Mouse (Mus musculus) MEL (cell line): ENCODE results near the gene Prr22. TPM values are rescaled to one million over a fixed set of nuclear protein-coding genes. Genes with fewer than 3 reads are reported as not detected.

ENCODE experiments used
- DNase-seq: peaks from one replicate; pipeline ENCODE4 v3.0.0; 2011; ENCODE audit warnings: low read depth, low spot score
- H3K27ac ChIP-seq: 2 replicates; pipeline ENCODE4 v1.5.1; 2012; ENCODE audit warnings: low read depth, mild to moderate bottlenecking, control low read depth, low read length, moderate library complexity; ENCODE audit not compliant: control insufficient read depth
- H3K27me3 ChIP-seq, 2 experiments: fragments of 150-350 bp in 1 of 2; sonication (generic) in 1 of 2; 2 replicates each; pipeline ENCODE4 v1.6.1; 2012; ENCODE audit warnings: low read length in 2 of 2, mild to moderate bottlenecking in 2 of 2, improper control_type of control experiment in 1 of 2, moderate library complexity in 1 of 2; ENCODE audit not compliant: insufficient read depth in 2 of 2, control insufficient read depth in 1 of 2
- H3K36me3 ChIP-seq, 2 experiments: 2 replicates each; pipeline ENCODE4 v1.6.1; 2012 to 2014; ENCODE audit warnings: low read length in 2 of 2, improper control_type of control experiment in 1 of 2, inconsistent platforms in 1 of 2, mild to moderate bottlenecking in 1 of 2; ENCODE audit not compliant: insufficient read depth in 2 of 2, control insufficient read depth in 1 of 2
- H3K4me1 ChIP-seq, 2 experiments: fragments of 150-350 bp in 1 of 2; sonication (generic) in 1 of 2; 2 replicates each; pipeline ENCODE4 v1.6.1; 2012; ENCODE audit warnings: low read length in 2 of 2, improper control_type of control experiment in 1 of 2, mild to moderate bottlenecking in 1 of 2; ENCODE audit not compliant: insufficient read depth in 2 of 2, control insufficient read depth in 1 of 2
- H3K4me3 ChIP-seq, 2 experiments: fragments of 150-350 bp in 1 of 2; sonication (generic) in 1 of 2; 2 replicates each; pipeline ENCODE4 v1.5.1; 2012; ENCODE audit warnings: low read depth in 2 of 2, low read length in 2 of 2, mild to moderate bottlenecking in 2 of 2, moderate library complexity in 2 of 2, control low read depth in 1 of 2, improper control_type of control experiment in 1 of 2; ENCODE audit not compliant: control insufficient read depth in 1 of 2, insufficient read depth in 1 of 2
- H3K79me2 ChIP-seq: 2 replicates; pipeline ENCODE4 v1.6.1; 2012; ENCODE audit warnings: mild to moderate bottlenecking, low read length, moderate library complexity; ENCODE audit not compliant: control insufficient read depth, poor library complexity, insufficient read depth
- H3K9ac ChIP-seq: 2 replicates; pipeline ENCODE4 v1.6.1; 2012; ENCODE audit warnings: low read depth, mild to moderate bottlenecking, control low read depth, low read length, moderate library complexity; ENCODE audit not compliant: control insufficient read depth, poor library complexity, severe bottlenecking
- H3K9me3 ChIP-seq: fragments of 150-350 bp; sonication (generic); replicated peaks from 2 replicates; pipeline ENCODE4 v1.6.1; 2012; ENCODE audit warnings: mild to moderate bottlenecking, low read length, improper control_type of control experiment, moderate library complexity; ENCODE audit not compliant: insufficient read depth
- CTCF ChIP-seq, 3 experiments: IDR thresholded peaks in 2 of 3; conservative IDR thresholded peaks in 1 of 3; 2 replicates each; pipeline ENCODE4 v1.5.1; 2011 to 2012; ENCODE audit warnings: low read length in 3 of 3, low read depth in 2 of 3, mild to moderate bottlenecking in 2 of 3, improper control_type of control experiment in 1 of 3, inconsistent platforms in 1 of 3, mixed read lengths in 1 of 3, moderate library complexity in 1 of 3; ENCODE audit not compliant: control insufficient read depth in 1 of 3, insufficient read depth in 1 of 3, poor library complexity in 1 of 3, severe bottlenecking in 1 of 3
- MAZ ChIP-seq: IDR thresholded peaks from 2 replicates; pipeline ENCODE4 v1.6.1; 2012; ENCODE audit warnings: low read depth, mild to moderate bottlenecking, inconsistent platforms, low read length, improper control_type of control experiment
- MEF2A ChIP-seq: IDR thresholded peaks from 2 replicates; pipeline ENCODE4 v1.6.1; 2014; ENCODE audit warnings: low read depth, mild to moderate bottlenecking, inconsistent platforms, low read length, improper control_type of control experiment; ENCODE audit not compliant: poor library complexity, insufficient replicate concordance, severe bottlenecking; ENCODE audit errors: extremely low read depth
- MYB ChIP-seq: IDR thresholded peaks from 2 replicates; pipeline ENCODE4 v1.6.1; 2011; ENCODE audit warnings: mild to moderate bottlenecking, low read depth, low read length, improper control_type of control experiment
- POLR2A ChIP-seq, 2 experiments: IDR thresholded peaks; 2 replicates each; pipeline ENCODE4 v1.6.1; 2011 to 2012; ENCODE audit warnings: low read length in 2 of 2, mild to moderate bottlenecking in 2 of 2, control low read depth in 1 of 2, improper control_type of control experiment in 1 of 2, low read depth in 1 of 2, moderate library complexity in 1 of 2; ENCODE audit not compliant: control insufficient read depth in 1 of 2, insufficient read depth in 1 of 2, poor library complexity in 1 of 2
- POLR2AphosphoS5 ChIP-seq: IDR thresholded peaks from 2 replicates; pipeline ENCODE4 v1.6.1; 2012; ENCODE audit warnings: low read depth, borderline replicate concordance, mild to moderate bottlenecking, inconsistent platforms, low read length, moderate library complexity, mixed read lengths
- RAD21 ChIP-seq: IDR thresholded peaks from 2 replicates; pipeline ENCODE4 v1.6.1; 2011; ENCODE audit warnings: mild to moderate bottlenecking, low read depth, low read length, improper control_type of control experiment
- RCOR1 ChIP-seq: IDR thresholded peaks from 2 replicates; pipeline ENCODE4 v1.6.1; 2012; ENCODE audit warnings: low read depth, mild to moderate bottlenecking, inconsistent platforms, low read length, improper control_type of control experiment
- SIN3A ChIP-seq: IDR thresholded peaks from 2 replicates; pipeline ENCODE4 v1.6.1; 2012; ENCODE audit warnings: low read length, improper control_type of control experiment, inconsistent platforms
- SMC3 ChIP-seq: IDR thresholded peaks from 2 replicates; pipeline ENCODE4 v1.6.1; 2011; ENCODE audit warnings: low read depth, low read length, improper control_type of control experiment
- TAL1 ChIP-seq: IDR thresholded peaks from 2 replicates; pipeline ENCODE4 v1.6.1; 2012; ENCODE audit warnings: mild to moderate bottlenecking, inconsistent platforms, low read length, moderate library complexity, mixed read lengths
- TBP ChIP-seq: IDR thresholded peaks from 2 replicates; pipeline ENCODE4 v1.8.0; 2011; ENCODE audit warnings: low read depth, low read length, improper control_type of control experiment
- ZC3H11A ChIP-seq: IDR thresholded peaks from 2 replicates; pipeline ENCODE4 v1.6.1; 2012; ENCODE audit warnings: low read depth, mild to moderate bottlenecking, inconsistent platforms, low read length, improper control_type of control experiment
- ZMIZ1 ChIP-seq: IDR thresholded peaks from 2 replicates; pipeline ENCODE4 v1.6.1; 2012; ENCODE audit warnings: low read depth, mild to moderate bottlenecking, inconsistent platforms, low read length, improper control_type of control experiment, moderate library complexity
- ZNF384 ChIP-seq: IDR thresholded peaks from 2 replicates; pipeline ENCODE4 v1.6.1; 2012; ENCODE audit warnings: low read depth, mild to moderate bottlenecking, inconsistent platforms, low read length, improper control_type of control experiment
- polyA plus RNA-seq, 2 experiments: library from polyadenylated mRNA; stranded (reverse) in 1 of 2; unstranded in 1 of 2; fragments of >175 nt in 1 of 2; fragments of >200 nt in 1 of 2; gene quantifications; 2 replicates each; pipeline versions ENCODE4 v1.2.1 to v1.2.4; 2012; ENCODE audit warnings: low replicate concordance in 2 of 2, low read depth in 1 of 2; ENCODE audit not compliant: insufficient read length in 2 of 2, insufficient read depth in 1 of 2, missing spikeins in 1 of 2
- total RNA-seq: library from RNA; depleted of rRNA; stranded (reverse); fragments of 300-350 nt; gene quantifications from 2 replicates; pipeline ENCODE4 v1.2.3, GENCODE M21; 2012

The Prr22 gene
- total and polyA plus RNA-seq, 3 experiments = 1.3 to 5.5 TPM; not detected in 1

DNA sequence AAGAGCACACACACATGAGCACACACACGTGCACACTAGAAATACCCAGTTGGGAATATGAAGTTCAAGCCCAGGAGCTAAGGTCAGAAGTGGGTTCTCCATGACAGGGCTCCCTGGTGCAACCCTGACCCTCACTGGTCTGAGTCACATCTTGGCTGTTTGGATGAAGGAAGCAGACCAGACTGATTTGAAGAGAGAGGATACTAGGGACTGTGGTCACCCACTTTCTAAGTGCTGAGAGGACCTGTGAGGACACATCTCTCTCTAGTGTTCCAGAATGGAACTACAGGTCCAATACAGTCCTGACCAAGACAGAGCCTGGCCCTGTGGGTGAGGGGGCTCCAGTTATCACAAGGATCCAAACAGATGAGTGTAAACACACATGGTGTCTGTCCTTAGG is 35.7 kb downstream of the Prr22 start:
- H3K4me1 ChIP-seq = peaks cover 0 to 5% of the 10 kb centered on the region in 2 experiments; a peak in 1 of 4 replicates
- H3K9ac ChIP-seq = no peak overlapping the region
- H3K9me3 ChIP-seq = no peaks in the 10 kb centered on the region
- no peak overlapping the region for H3K27ac ChIP-seq
- H3K4me3 ChIP-seq = no peak overlapping the region
- peaks cover 0 to 3% of the 10 kb centered on the region in 2 experiments; a peak in 2 of 4 replicates for H3K36me3 ChIP-seq
- TF ChIP-seq RCOR1 = no peak
- peak in 2 of 3 experiments; percentile 17 to 31; a peak in 3 of 6 replicates for TF ChIP-seq CTCF (IDR thresholded peaks at IDR 0.05 in 2 of 3, conservative IDR thresholded peaks at IDR 0.05 in 1 of 3; ENCODE audit: control insufficient read depth in 1 of 3, insufficient read depth in 1 of 3, low read depth in 2 of 3, low read length in 3 of 3, poor library complexity in 1 of 3, severe bottlenecking in 1 of 3)
- peak; percentile 33 for TF ChIP-seq RAD21
- no peaks in the 10 kb centered on the region for H3K79me2 ChIP-seq
- no peaks in the 10 kb centered on the region for H3K27me3 ChIP-seq
- no peak for DNase-seq

DNA sequence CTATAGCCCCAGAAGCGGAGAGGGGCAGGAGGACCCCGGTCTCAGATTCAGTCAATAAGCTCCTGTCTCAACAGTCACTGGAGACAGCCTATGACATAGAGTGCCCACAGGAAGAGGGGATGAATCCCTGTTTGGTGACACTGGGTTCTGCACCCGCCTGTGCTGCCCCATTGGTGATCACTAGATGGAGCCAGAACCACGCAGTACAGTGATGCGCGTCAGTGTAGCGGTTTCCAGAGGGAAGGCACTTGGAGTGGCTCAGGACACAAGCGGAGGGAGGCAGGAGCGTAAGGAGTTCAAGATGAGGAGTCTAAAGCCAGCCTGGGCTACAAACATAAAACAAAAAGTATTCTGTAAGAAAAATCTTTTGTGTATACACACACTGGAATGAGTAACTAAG is 38.5 kb downstream of the Prr22 start:
- peaks cover 0 to 6% of the 10 kb centered on the region in 2 experiments; a peak in 1 of 4 replicates for H3K4me1 ChIP-seq
- H3K27me3 ChIP-seq = no peaks in the 10 kb centered on the region
- peak; percentile 38 for DNase-seq
- H3K79me2 ChIP-seq = no peaks in the 10 kb centered on the region
- TF ChIP-seq RAD21 (peak; percentile 74), ZC3H11A (peak; percentile 25; the same call in 1 of the 2 replicates), CTCF (IDR thresholded peaks at IDR 0.05 in 2 of 3, conservative IDR thresholded peaks at IDR 0.05 in 1 of 3; ENCODE audit: control insufficient read depth in 1 of 3, insufficient read depth in 1 of 3, low read depth in 2 of 3, low read length in 3 of 3, poor library complexity in 1 of 3, severe bottlenecking in 1 of 3) (peak; percentile 41 to 72 (median 69)), SMC3 (peak; percentile 60), TAL1 (no peak), POLR2AphosphoS5 (no peak), TBP (no peak)
- H3K4me3 ChIP-seq = no peak overlapping the region
- H3K9me3 ChIP-seq = no peaks in the 10 kb centered on the region
- H3K27ac ChIP-seq = no peak overlapping the region
- H3K9ac ChIP-seq = no peak overlapping the region
- H3K36me3 ChIP-seq = peaks cover 0 to 3% of the 10 kb centered on the region in 2 experiments; a peak in 2 of 4 replicates

DNA sequence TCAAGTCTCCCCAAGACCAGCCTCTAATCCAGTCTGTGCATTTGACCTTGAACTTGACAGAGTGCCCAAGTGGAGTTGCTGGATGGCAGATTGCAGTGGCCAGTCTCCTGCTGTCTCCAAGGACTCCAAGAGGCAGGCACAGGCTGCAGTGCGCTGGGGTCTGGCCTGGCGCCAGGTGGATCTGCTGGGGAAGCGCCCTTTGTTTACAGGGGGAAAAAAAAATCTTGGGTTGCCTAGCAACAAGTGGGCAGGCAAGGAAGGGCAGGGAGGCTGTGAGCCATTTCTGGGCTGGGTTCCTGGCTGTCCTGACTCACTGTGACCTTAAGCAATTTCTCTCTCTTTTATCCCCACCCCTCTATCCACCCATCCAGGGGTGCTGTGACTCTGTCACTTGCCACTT is 40.2 kb downstream of the Prr22 start:
- H3K9ac ChIP-seq = no peak overlapping the region
- H3K9me3 ChIP-seq = no peaks in the 10 kb centered on the region
- no peak for TF ChIP-seq RAD21
- peak; percentile 47; the same call in 1 of the 2 replicates for TF ChIP-seq SIN3A
- peak; percentile 83 for TF ChIP-seq ZNF384
- no peak for TF ChIP-seq MAZ
- TF ChIP-seq ZMIZ1 = no peak
- no peak for TF ChIP-seq MEF2A
- TF ChIP-seq MYB = no peak
- no peak for TF ChIP-seq POLR2A (IDR thresholded peaks at IDR 0.05; ENCODE audit: control insufficient read depth in 1 of 2, insufficient read depth in 1 of 2, low read depth in 1 of 2, low read length in 2 of 2, poor library complexity in 1 of 2)
- peak; percentile 79 for DNase-seq
- H3K4me3 ChIP-seq = no peak overlapping the region
- peaks cover 0 to 3% of the 10 kb centered on the region in 2 experiments; a peak in 2 of 4 replicates for H3K36me3 ChIP-seq
- no peak overlapping the region for H3K27ac ChIP-seq
- no peaks in the 10 kb centered on the region for H3K27me3 ChIP-seq
- peaks cover 0 to 6% of the 10 kb centered on the region in 2 experiments; a peak in 1 of 4 replicates for H3K4me1 ChIP-seq
- no peaks in the 10 kb centered on the region for H3K79me2 ChIP-seq
